Mouse (Mus musculus): ENCODE measurements around the gene Dazap2. TPM values are rescaled to one million over a fixed set of nuclear protein-coding genes. Genes with fewer than 3 reads are reported as not detected.

Dazap2 gene
- polyA plus RNA-seq, 1 experiment from 2014 or later: 209 TPM

Small RNA genes within 50 kb of the gene (microRNA-seq; reads per million reads assigned to microRNA genes)
- not detected for gene Mir6961

Other genes starting within 250 kb of the Dazap2 start
- not detected in 2 replicates for gene Gm5475, start 193.2 kb upstream of the Dazap2 start, polyA plus RNA-seq (2016; fragmentation: Nextera tagmentation; extraction: Ambion mirVana)
- gene Slc11a2, start 190.3 kb upstream of the Dazap2 start, polyA plus RNA-seq (2016; fragmentation: Nextera tagmentation; extraction: Ambion mirVana): 20.4 and 24.5 TPM in 2 replicates
- gene Letmd1, start 146.3 kb upstream of the Dazap2 start, polyA plus RNA-seq (2016; fragmentation: Nextera tagmentation; extraction: Ambion mirVana): 21.1 and 27.9 TPM in 2 replicates
- gene Csrnp2, start 119.9 kb upstream of the Dazap2 start, polyA plus RNA-seq (2016; fragmentation: Nextera tagmentation; extraction: Ambion mirVana): 11.6 and 13.6 TPM in 2 replicates
- 22.4 TPM in 2 replicates for gene Tfcp2, start 63.3 kb upstream of the Dazap2 start, polyA plus RNA-seq (2016; fragmentation: Nextera tagmentation; extraction: Ambion mirVana)
- 2.0 and 2.1 TPM in 2 replicates for gene Pou6f1, start 15.4 kb upstream of the Dazap2 start, polyA plus RNA-seq (2016; fragmentation: Nextera tagmentation; extraction: Ambion mirVana)
- gene Smagp, start 21.6 kb downstream of the Dazap2 start, polyA plus RNA-seq (2016; fragmentation: Nextera tagmentation; extraction: Ambion mirVana): 16.2 and 16.9 TPM in 2 replicates
- gene Bin2, start 54.2 kb downstream of the Dazap2 start, polyA plus RNA-seq (2016; fragmentation: Nextera tagmentation; extraction: Ambion mirVana): 4.3 and 10.3 TPM in 2 replicates
- 1.5 and 2.4 TPM in 2 replicates for gene Cela1, start 72.6 kb downstream of the Dazap2 start, polyA plus RNA-seq (2016; fragmentation: Nextera tagmentation; extraction: Ambion mirVana)
- 0.18 and 0.20 TPM in 2 replicates for gene Galnt6, start 114.0 kb downstream of the Dazap2 start, polyA plus RNA-seq (2016; fragmentation: Nextera tagmentation; extraction: Ambion mirVana)
- gene Slc4a8, start 146.4 kb downstream of the Dazap2 start, polyA plus RNA-seq (2016; fragmentation: Nextera tagmentation; extraction: Ambion mirVana): 2.2 and 2.3 TPM in 2 replicates

Measured in heart, embryonic 10.5 days (tissue).